Mouse (Mus musculus): ENCODE data around the gene Cd82.

DNA sequence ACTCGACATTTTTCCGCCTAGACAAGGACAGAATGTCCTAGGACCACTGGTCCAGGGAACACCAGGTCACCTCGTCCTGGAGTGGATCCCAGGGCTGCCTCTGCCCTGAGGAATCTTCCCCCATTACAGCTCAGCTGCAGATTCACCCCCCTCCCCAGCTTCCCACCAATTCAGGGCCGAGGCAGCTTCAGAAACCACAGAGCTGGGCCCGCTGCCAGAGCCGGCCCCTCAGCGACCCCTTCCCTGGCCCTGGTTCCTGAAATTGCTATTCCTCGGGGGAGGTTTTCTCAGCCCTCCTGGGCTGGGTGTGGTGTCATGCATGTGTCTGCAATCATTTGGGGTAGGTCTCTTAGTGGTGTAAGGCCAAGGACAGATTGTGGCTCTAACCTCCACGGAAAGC is 22.5 kb upstream of the Cd82 start:
- TF ChIP-seq CEBPB (IDR thresholded peaks at IDR 0.05; ENCODE audit: low read depth) = no peak
- no peak for TF ChIP-seq CTCF (IDR thresholded peaks at IDR 0.05; ENCODE audit: control insufficient read depth, insufficient read depth, insufficient read length)
